Mouse (Mus musculus) embryonic facial prominence, embryonic 11.5 days (tissue): ENCODE data around the gene Fezf2. TPM values are rescaled to one million over a fixed set of nuclear protein-coding genes. Genes with fewer than 3 reads are reported as not detected.
A peak's percentile ranks its signal among the peaks of the same experiment; 100 is the strongest.

Experiments used
- ATAC-seq: fragments of 200-750 bp; cut with Nextera tagmentation; replicated peaks from 2 replicates; pipeline ENCODE4 v1.8.0; 2017; ENCODE audit warnings: low read depth; ENCODE audit not compliant: insufficient number of reproducible peaks, low FRiP score, low TSS enrichment
- DNase-seq: peaks from one replicate; pipeline ENCODE4 v3.0.0-alpha.2; 2015; ENCODE audit warnings: low spot score
- H3K27ac ChIP-seq: fragments of 300-500 bp; sonication (generic); replicated peaks from 2 replicates; pipeline ENCODE4 v1.5.1; 2014; ENCODE audit warnings: mild to moderate bottlenecking, low read depth, low read length, control low read depth
- H3K27me3 ChIP-seq: fragments of 300-500 bp; sonication (generic); 2 replicates; pipeline ENCODE4 v1.6.1; 2014; ENCODE audit warnings: mild to moderate bottlenecking, low read length, moderate library complexity, mixed read lengths; ENCODE audit not compliant: control insufficient read depth, insufficient read depth
- H3K36me3 ChIP-seq: fragments of 300-500 bp; sonication (generic); replicated peaks from 2 replicates; pipeline ENCODE4 v1.6.1; 2014; ENCODE audit warnings: low read depth, mild to moderate bottlenecking, low read length, moderate library complexity, mixed read lengths; ENCODE audit not compliant: control insufficient read depth, insufficient read depth
- H3K4me1 ChIP-seq: fragments of 300-500 bp; sonication (generic); 2 replicates; pipeline ENCODE4 v1.6.1; 2014; ENCODE audit warnings: low read length, mixed read lengths; ENCODE audit not compliant: control insufficient read depth, insufficient read depth
- H3K4me2 ChIP-seq: fragments of 300-500 bp; sonication (generic); 2 replicates; pipeline ENCODE4 v1.6.1; 2014; ENCODE audit warnings: low read depth, mild to moderate bottlenecking, control low read depth, low read length, moderate library complexity
- H3K4me3 ChIP-seq: fragments of 300-500 bp; sonication (generic); 2 replicates; pipeline ENCODE4 v1.5.1; 2014; ENCODE audit warnings: low read depth, low read length, control low read depth
- H3K9ac ChIP-seq: fragments of 300-500 bp; sonication (generic); replicated peaks from 2 replicates; pipeline ENCODE4 v1.6.1; 2014; ENCODE audit warnings: mild to moderate bottlenecking, control low read depth, low read length
- H3K9me3 ChIP-seq: fragments of 300-500 bp; sonication (generic); replicated peaks from 2 replicates; pipeline ENCODE4 v1.6.1; 2016; ENCODE audit warnings: mild to moderate bottlenecking, low read length, inconsistent platforms, mixed read lengths; ENCODE audit not compliant: control insufficient read depth
- WGBS: fragments of 180-500 bp; shearing (Covaris S2); extraction: QIAGEN DNeasy Blood & Tissue Kit; methylation state at CpG from one replicate; pipeline ENCODE4 v1.1.7; 2014; 5-methylcytosine and 5-hydroxymethylcytosine counted together
- polyA plus RNA-seq: library from polyadenylated mRNA; unstranded; fragments of >200 nt; fragmentation: Nextera tagmentation; extraction: Ambion mirVana; gene quantifications from 2 replicates; pipeline ENCODE4 v1.2.1, GENCODE M21; 2014

The Fezf2 gene
- polyA plus RNA-seq, 1 experiment from 2014 or later = 3.9 TPM

DNA sequence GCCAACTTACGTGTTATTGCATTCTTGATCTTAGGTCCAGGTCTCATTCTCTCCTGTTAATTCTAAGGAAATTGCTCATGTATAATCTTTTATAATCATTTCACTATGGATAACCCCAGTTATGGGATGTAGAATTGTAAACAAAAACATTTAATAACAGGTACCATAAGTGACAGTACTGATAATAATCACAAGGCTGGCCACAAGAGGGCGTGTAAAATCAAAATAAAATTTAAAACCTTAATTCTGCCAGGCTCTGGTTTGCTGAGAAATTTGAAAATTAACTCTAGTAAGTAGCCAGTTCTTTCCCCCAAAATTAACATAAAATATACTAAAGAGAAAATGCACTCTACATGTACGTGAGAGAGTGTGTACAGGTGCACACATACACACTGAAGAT, 47.3 kb downstream of the Fezf2 start:
- H3K4me1 ChIP-seq = no peaks in the 10 kb centered on the region
- peak; percentile 41 for DNase-seq
- no peak overlapping the region for H3K4me2 ChIP-seq
- H3K9ac ChIP-seq = no peak overlapping the region
- no peak for ATAC-seq
- no peaks in the 10 kb centered on the region for H3K9me3 ChIP-seq
- 64% methylated on average over 3 of the region's 3 CpGs for WGBS
- no peaks in the 10 kb centered on the region for H3K27me3 ChIP-seq
- no peak overlapping the region for H3K27ac ChIP-seq
- H3K4me3 ChIP-seq = no peak overlapping the region
- no peaks in the 10 kb centered on the region for H3K36me3 ChIP-seq

DNA sequence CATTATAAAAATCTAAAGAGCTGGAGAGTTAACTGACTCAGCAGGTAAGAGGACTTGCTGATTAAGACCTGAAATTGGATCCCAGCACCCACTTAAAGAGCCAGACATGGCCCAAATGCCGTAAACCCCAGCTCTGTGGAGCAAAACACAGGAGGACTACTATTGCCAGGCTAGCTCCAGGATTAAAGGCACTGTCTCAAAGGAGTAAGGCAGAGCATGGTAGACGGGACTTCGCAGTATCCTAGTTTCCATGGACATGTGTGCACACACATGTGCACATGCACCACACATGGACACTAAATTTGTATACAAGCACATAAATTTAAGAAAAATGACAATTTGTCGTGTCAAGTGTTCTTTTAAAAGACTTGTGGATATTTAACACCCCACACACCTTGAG, 47.7 kb downstream of the Fezf2 start:
- Histone ChIP-seq H3K4me3 (no peak overlapping the region), H3K36me3 (no peaks in the 10 kb centered on the region), H3K27me3 (no peaks in the 10 kb centered on the region), H3K4me1 (no peaks in the 10 kb centered on the region), H3K27ac (no peak overlapping the region), H3K9me3 (no peaks in the 10 kb centered on the region), H3K9ac (no peak overlapping the region), H3K4me2 (no peak overlapping the region)
- no peak for ATAC-seq
- WGBS = 76% methylated on average over 4 of the region's 4 CpGs
- DNase-seq = no peak

DNA sequence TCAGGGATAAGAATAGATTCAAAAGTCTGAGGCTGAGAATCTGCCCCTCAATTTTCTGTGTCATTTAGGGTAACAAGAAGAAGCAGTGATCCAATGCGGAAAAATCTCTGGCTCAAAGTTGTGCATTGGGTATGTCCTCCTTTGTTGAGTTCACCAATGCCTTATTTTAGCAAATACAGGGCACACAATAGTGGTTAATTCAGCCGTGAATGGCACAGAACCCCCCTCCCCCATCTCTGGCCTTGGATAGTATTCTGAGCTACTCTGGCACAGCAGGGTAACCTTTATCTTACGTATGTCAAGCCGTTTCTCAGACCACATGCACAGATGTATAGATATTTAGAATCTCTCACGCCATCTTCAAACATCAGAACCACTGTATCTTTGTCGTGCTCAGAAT, 48.3 kb downstream of the Fezf2 start:
- 63% methylated on average over 6 of the region's 6 CpGs for WGBS
- no peak for ATAC-seq
- no peaks in the 10 kb centered on the region for H3K4me1 ChIP-seq

DNA sequence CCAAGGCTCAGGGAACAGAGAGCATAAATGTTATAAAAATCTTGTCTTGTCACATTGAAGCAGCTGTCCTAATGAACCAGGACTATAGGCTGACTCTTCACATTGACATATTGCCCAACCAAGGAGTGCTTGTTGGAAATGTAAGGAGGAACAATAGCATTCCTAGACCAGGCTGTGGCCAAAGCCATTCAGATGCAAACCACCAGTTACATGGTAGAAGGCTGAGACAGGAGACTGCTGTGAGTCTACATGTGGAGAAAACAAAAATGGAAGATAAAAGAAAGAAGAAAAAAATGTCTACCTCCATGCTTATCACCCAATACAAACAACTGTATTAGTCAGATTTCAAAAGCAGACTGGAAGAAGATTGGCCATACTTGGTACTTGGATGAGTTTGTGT, 48.8 kb downstream of the Fezf2 start:
- Histone ChIP-seq H3K9me3 (no peaks in the 10 kb centered on the region), H3K4me1 (no peaks in the 10 kb centered on the region), H3K27ac (no peak overlapping the region), H3K36me3 (no peaks in the 10 kb centered on the region), H3K27me3 (no peaks in the 10 kb centered on the region), H3K4me2 (no peak overlapping the region), H3K9ac (no peak overlapping the region), H3K4me3 (no peak overlapping the region)
- DNase-seq (no peak), ATAC-seq (no peak)

More for the DNA sequence above, 48.3 kb downstream of the Fezf2 start:
- Histone ChIP-seq H3K9me3 (no peaks in the 10 kb centered on the region), H3K9ac (no peak overlapping the region), H3K27me3 (no peaks in the 10 kb centered on the region), H3K36me3 (no peaks in the 10 kb centered on the region), H3K27ac (no peak overlapping the region), H3K4me2 (no peak overlapping the region), H3K4me3 (no peak overlapping the region)
- DNase-seq = no peak

DNA sequence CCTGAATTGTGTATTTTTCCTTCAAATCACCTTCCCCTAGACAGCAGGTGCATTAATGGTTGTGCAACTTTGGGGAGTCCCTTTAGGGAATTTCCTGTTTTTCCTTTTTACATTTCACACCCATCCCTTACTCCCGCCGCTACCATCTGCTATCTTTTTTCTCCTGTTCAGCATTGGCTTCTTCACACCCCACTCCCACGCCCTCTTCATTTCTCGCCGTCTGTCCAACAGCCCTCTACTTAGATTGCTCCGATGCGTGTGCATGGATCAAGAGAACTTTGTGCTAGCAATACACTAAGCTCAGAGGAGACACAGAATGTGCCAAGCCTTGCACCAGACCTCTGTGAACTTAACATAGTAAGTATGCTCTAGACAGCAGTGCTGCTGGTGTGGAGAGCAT, 51.6 kb downstream of the Fezf2 start:
- no peaks in the 10 kb centered on the region for H3K27me3 ChIP-seq
- H3K9me3 ChIP-seq = no peaks in the 10 kb centered on the region
- H3K27ac ChIP-seq = no peak overlapping the region
- no peak overlapping the region for H3K4me2 ChIP-seq
- H3K36me3 ChIP-seq = no peaks in the 10 kb centered on the region
- no peak overlapping the region for H3K4me3 ChIP-seq
- H3K9ac ChIP-seq = no peak overlapping the region
- DNase-seq (no peak), ATAC-seq (no peak)
- H3K4me1 ChIP-seq = no peaks in the 10 kb centered on the region
- WGBS = 91% methylated on average over 7 of the region's 7 CpGs

Other genes with a start within 250 kb of the Fezf2 start
- 0.15 TPM in 2 replicates for gene Gm49355, start 64.2 kb downstream of the Fezf2 start, polyA plus RNA-seq
- gene 3830406C13Rik, start 64.0 kb downstream of the Fezf2 start, polyA plus RNA-seq = 32.9 and 36.0 TPM in 2 replicates